Mouse (Mus musculus): ENCODE results near the gene Slc4a5.

Gene Slc4a5

DNA sequence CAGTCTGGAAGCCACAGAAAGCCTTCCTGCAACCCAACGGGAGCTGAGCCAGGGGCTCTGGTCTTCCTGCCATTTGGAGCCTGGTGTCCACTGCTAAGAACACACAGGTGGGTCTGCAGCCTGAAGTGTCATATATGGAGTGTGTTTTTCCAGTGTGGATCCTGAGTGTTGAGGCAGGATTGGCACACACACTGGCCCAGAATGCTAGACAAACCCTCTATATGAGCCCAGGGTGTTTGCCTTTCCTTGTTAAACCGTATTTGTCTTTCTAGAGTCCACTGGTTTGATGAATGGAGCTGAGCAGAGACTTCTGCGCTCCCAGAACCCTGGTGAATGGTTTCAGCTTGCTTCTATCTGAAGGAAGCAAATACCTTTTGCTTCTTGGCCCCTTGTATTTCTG, at the start of gene Slc4a5:
Gene Slc4a5, plus strand, starts transcription at position 15 of the 400 bp plus-strand sequence.
- DNase-seq = no peak

- no peak for DNase-seq
Observed at GRCm38 (mm10) chr6:83169872-83170271, 49.8 kb upstream of the Slc4a5 start.

DNA sequence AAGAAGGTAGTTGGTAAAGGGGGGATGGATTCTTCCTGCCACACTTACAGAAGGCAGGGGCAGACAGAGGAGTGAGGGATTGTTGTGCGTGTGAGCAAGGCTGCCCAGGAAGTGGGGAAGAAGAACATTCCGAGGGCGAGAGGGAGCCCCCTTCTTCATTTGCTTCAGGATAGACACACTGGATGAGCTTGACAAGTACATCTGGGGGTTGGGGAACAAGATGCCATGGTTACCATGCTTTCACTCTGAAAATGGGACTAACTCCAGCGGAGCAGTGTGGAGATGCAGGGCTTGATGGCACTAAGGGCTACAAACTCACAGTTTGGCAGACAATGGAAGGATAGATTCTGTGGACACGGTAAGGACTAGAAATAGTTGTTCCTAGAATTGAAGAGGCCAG, 48.6 kb upstream of the Slc4a5 start:
- no peak for DNase-seq

DNA sequence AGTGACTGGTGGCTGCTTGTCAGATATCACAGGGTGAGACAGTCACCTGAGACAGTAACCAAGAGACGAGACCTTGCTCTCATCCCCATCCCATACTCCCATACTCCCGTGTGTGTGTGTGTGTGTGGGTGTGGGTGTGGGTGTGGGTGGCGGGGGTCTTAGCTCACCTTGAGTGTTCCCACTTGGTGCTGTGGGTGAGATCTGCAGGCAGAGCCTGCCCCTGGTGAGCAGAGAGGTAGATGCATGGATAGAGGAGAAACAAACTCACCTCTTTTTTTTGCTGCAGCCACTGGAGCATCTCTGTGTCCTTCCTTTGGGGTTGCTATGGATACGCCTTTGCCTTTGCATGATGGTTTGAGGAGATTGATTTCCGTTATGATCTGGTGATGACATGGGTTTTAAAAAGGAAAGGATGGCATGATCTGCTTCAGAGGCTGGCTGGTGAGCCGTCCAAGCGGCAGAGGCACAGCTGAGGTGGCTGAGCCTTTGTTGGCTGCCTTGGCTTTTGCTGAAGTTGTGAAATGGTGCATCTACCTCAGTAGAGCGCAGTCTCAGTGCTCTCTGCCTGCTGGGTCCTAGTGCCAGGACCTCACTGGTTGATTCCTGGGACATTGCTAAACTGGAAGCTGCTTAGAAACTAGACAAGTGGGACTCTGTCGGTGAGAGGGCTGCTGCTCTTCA, 47.2 kb upstream of the Slc4a5 start:
- DNase-seq = peak; percentile 76 to 80

DNA sequence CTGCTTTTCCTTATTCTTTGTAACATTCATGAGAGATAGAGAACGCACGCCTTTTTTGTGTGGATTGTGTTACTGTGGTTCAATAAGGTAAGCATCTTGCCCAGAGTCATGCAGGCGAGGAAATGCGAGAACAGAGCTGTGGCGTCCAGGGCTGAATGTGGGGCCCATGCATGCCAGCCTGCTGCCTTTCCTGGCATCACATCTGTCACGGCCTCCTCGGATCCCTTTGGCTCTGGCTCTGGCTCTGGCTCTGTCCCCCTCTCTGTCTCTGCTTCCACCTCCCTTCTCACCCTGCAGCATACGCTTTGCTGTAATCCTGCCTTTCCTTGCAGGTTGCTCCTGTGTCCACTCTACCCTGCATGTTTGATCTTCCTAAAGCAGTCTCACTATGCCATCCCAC, 43.6 kb upstream of the Slc4a5 start:
- DNase-seq = no peak

DNA sequence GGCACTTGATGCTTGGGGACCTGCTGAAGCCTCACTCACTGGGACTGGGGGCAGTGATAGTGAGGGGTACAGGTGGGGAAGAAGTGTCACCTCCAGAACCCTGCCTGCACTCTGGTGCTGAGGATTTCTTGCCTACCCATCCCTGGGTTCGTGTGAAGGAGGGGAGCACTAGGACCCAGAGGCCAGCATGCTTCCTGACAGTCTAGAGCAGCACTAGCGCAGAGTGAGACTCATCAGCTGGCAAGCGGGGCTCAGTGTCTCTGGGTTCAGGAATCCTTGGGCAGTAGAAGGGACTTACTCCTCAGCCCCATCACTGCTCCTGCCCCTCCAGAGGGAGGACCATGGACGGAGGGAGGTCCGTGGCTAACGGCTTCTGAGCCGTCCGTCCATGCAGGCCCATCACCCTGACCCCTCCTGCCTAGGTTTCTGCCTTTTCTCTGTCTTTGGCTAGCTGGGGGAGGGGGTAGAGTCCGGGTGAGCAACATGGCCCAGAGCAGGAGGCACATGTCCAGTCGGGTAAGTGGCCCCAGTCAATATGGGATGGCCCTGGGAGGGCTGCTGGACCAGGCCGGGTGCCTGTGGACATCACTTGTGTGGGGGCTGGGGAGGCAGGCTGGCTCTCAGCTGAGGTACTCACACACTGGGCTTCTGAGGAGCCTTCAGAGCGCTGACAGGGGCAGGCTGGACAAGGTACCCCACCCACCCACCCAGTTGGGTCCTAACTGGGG, 40.1 kb upstream of the Slc4a5 start:
- peak; percentile 86 to 91 for DNase-seq

DNA sequence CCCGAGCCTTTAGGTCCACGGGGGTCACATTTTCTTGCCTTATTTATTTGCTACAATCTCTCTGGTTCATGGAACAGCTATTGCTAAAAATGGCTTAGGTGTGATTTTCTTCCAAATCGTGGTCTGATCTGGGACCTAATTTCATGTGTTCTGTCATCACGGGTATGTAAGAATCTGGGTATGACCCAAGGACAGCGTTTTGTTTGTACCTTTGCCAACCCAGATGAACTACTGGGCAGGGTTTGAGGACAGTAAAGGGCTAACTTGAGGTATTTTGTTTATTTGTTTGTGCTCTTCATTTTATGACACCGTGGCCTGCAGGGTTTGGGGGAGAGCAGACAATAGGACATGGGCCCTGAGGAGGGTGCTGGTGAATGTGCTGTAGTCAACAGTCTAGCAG, 39.0 kb upstream of the Slc4a5 start:
- no peak for DNase-seq

DNA sequence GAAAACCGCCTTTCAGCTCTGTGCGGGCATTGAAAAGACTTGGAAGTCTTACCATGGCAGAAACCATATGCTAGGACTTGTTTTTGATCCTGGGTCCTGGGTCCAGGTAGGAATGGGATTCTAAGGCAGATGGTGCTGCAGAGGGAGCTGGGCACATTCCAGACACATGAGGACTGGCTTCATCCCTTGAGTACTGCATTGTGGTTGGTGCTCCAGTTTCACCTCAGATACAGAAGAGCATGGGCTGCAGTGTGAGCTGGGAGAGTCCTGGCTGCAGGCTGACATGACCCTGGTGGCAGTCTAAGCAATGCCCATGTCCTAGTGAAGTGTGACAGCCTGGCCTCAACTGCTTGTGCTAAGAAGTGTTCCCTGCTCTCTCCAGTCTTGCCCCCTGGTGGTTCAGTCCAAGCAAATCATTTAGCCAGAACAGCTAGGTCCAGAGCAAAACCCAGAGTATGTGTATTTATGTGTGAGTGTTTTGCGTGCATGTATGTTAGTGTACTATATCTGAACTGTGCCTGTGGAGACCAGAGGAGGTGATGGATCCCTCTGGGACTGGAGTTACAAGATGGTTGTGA, 34.7 kb upstream of the Slc4a5 start:
- peak; percentile 42 to 50 for DNase-seq

- peak; percentile 91 to 98 for DNase-seq
Observed at GRCm38 (mm10) chr6:83185895-83186861, 33.5 kb upstream of the Slc4a5 start.

DNA sequence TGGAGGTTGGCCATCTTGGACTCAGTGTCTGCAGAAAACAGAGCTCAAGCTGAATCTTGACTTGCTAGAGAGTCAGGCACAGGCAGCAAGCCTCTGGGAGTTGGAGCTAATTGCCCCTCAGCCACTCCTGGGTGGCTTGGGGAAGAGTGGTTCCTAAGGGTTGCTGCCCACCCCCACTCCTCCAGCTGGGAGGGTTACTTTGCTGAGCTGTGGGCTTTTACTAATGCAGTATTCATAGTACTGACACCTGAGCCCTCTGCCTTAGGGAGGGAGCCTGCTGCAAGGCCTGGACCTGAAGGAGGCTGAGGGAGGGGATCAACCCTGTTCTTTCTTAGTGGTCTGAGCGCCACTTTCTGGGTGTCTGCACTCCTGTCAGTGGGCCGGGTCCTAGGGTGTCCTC, 32.7 kb upstream of the Slc4a5 start:
- no peak for DNase-seq

- no peak for DNase-seq
Observed at GRCm38 (mm10) chr6:83193571-83193970, 26.1 kb upstream of the Slc4a5 start.

DNA sequence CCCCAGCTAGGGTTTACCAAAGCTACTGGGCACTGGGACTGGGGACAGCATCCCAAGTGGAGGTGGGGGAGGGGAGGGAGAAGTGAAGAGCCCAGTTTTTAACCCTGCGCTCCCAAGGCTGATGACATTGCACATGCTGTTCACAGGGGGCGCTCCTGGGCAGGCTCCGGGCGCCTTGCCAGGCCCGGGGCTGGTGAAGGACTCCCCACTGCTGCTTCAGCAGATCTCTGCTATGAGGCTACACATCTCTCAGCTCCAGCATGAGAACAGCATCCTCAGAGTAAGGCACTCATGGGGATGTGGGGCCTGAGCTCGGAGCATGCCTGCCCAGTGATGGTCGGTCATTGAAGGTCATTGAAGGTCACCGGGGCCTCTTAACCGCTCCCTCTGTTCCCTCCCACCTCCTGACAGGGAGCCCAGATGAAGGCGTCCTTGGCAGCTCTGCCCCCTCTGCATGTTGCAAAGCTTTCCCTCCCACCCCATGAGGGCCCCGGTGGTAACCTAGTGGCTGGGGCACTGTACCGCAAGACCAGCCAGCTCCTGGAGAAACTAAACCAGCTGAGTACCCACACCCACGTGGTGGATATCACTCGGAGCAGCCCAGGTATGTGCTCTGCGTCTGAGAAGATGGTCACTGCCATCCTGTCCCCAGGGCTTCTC, 22.2 kb upstream of the Slc4a5 start:
- DNase-seq = peak; percentile 79 to 90

DNA sequence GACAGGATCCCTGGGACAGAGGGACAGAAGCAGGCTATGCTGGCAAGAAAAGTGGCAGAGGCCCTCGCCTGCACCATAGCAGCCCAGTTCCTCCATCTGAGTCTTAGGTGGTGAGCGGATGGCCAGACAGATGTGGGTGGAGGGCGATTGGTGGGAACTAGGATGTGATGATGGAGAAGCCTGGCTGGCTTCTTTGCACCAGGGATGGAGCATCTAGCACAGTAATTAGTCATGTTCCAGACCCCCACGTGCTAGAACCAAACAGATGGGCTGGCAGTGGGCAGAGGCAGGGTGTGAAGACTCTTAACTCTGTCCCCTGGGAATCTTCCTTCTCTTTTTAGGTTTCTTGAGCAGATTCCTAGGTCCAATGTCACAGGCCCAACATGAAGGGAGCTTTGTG, 16.3 kb upstream of the Slc4a5 start:
- no peak for DNase-seq

- DNase-seq = no peak
Observed at GRCm38 (mm10) chr6:83205851-83206250, 13.8 kb upstream of the Slc4a5 start.

DNA sequence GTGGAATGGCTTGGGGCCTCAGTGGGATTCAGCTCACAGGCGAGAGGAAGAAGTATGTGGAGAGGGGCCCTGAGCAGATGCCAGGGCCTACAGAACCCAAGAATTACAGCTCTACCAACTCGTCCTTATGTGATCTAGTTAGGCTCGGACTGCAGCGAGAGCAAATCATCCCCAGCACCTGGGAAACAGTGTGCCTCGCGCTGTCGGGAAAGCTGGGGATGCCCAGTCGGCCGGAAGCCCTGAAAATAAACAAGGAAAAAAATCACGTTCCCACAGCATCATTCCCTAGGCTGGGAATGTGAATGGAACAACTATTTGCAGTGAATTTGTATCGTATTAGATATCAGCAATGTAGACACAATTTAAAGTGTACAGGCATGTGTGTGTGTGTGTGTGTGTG, 13.3 kb upstream of the Slc4a5 start:
- DNase-seq = no peak

DNA sequence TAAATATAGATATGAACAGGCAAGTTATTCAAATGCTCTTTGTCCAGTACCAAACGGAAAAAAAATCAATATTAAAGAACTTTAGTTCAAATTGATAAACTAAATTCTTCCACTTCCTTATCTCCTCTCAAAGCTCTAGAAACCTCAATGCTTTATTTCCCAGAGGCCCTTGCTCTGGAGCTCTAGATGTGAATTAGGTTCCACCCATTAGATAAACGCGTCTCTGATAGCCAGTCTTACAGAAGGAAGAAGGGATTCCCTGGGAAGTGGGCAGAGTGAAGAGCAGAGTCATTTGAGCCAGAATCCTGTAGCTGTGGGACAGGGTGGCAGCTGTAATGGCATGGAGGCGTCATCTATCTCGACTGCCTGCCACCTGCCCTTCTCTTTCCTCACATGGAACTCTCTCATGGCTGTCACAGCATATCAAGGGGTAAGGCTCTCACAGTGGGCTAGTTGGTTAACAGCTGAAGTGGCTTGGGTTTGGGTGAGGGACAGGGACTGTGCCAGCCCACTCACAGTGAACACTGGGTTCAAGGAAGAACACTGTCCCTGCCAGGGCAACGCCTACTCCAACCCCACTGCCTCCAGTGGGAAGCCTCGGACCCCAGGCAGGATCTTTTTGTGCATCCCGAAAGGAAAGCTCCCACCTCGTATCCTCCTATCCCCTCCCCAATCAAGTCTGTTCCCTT, 12.1 kb upstream of the Slc4a5 start:
- DNase-seq = no peak

- no peak for DNase-seq
Observed at GRCm38 (mm10) chr6:83208050-83208400, 11.6 kb upstream of the Slc4a5 start.

- DNase-seq = no peak
Observed at GRCm38 (mm10) chr6:83210495-83210894, 9.1 kb upstream of the Slc4a5 start.

DNA sequence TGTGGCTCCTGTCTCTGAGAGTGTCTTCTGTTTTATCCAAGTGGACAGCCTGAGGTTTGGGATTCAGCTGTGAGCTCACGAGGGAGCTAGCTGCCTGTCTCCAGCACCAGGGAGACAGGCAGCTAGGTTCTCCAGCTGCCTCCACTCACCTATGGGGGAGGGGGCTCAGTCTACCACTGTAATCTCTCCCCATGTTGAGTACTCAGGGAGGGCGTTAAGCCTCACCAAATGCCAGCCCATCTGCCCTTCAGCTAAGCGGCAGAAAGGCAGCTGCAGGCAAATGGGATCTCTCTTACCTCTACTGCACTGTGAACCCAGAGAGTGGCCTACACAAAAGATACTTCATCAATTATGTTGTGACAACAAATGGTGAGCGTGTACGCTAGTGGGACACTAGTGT, 8.1 kb upstream of the Slc4a5 start:
- no peak for DNase-seq

DNA sequence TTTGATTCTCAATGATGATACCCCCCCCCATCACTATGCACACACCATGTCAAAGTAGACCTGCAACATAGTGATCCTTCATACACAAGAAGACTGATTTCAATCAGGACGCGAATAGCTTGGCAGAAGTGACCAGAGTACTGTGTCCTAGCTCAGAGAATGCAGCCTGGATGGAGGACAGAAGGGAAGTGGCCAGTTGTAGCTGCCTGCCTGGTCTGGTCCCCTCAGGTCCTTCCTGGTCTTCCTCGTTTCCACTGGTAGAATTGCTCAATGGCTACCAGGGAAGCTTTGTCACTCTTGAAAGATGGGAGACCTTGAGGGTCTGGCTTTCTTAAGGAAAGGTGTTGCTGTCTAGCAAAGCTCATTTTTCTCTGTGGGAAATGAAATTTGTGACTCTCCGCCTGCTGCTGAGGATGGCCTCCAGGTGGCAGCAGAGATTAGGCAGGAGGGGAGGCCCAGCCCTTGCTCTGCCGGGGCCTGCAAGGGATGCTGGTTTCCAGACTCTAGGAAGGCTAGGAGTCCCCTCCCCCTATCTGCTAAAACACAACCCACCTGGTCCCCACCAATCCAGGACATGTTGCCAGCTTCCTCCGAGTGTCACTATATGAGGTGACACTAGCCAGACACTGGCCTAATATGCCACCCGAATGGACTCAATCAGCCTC, 4.5 kb upstream of the Slc4a5 start:
- peak; percentile 80 to 82 for DNase-seq

- no peak for DNase-seq
Observed at GRCm38 (mm10) chr6:83231486-83231885, 11.9 kb downstream of the Slc4a5 start.
